Mouse (Mus musculus) kidney, embryonic 14.5 days (tissue): ENCODE data around the gene Ankra2. TPM values are rescaled to one million over a fixed set of nuclear protein-coding genes. Genes with fewer than 3 reads are reported as not detected.
A peak's percentile ranks its signal among the peaks of the same experiment; 100 is the strongest.

Source experiments
- ATAC-seq: fragments of 200-750 bp; cut with Nextera tagmentation; 2 replicates; pipeline ENCODE4 v1.8.0; 2017; ENCODE audit warnings: moderate number of reproducible peaks, mild to moderate bottlenecking, moderate TSS enrichment, moderate library complexity; ENCODE audit not compliant: low FRiP score, low TSS enrichment
- H3K27ac ChIP-seq: fragments of 300-500 bp; sonication (generic); 2 replicates; pipeline ENCODE4 v1.5.1; 2014; ENCODE audit warnings: low read depth, mild to moderate bottlenecking, low read length, moderate library complexity, mixed read lengths
- H3K27me3 ChIP-seq: fragments of 300-500 bp; sonication (generic); 2 replicates; pipeline ENCODE4 v1.6.1; 2014; ENCODE audit warnings: mild to moderate bottlenecking, low read length; ENCODE audit not compliant: control insufficient read depth, insufficient read depth
- H3K36me3 ChIP-seq: fragments of 300-500 bp; sonication (generic); 2 replicates; pipeline ENCODE4 v1.6.1; 2014; ENCODE audit warnings: low read length, mixed read lengths; ENCODE audit not compliant: control insufficient read depth, insufficient read depth
- H3K4me1 ChIP-seq: fragments of 300-500 bp; sonication (generic); 2 replicates; pipeline ENCODE4 v1.6.1; 2014; ENCODE audit warnings: low read length, mixed read lengths; ENCODE audit not compliant: control insufficient read depth, insufficient read depth
- H3K4me2 ChIP-seq: fragments of 300-500 bp; sonication (generic); replicated peaks from 2 replicates; pipeline ENCODE4 v1.6.1; 2014; ENCODE audit warnings: low read depth, mild to moderate bottlenecking, low read length
- H3K4me3 ChIP-seq: fragments of 300-500 bp; sonication (generic); 2 replicates; pipeline ENCODE4 v1.5.1; 2014; ENCODE audit warnings: mild to moderate bottlenecking, low read length
- H3K9ac ChIP-seq: fragments of 300-500 bp; sonication (generic); 2 replicates; pipeline ENCODE4 v1.6.1; 2014; ENCODE audit warnings: low read depth, mild to moderate bottlenecking, low read length, moderate library complexity
- H3K9me3 ChIP-seq: fragments of 300-500 bp; sonication (generic); 2 replicates; pipeline ENCODE4 v1.6.1; 2016; ENCODE audit warnings: low read length; ENCODE audit not compliant: control insufficient read depth
- WGBS: fragments of 180-500 bp; shearing (Covaris S2); extraction: QIAGEN DNeasy Blood & Tissue Kit; methylation state at CpG from one replicate; pipeline ENCODE4 v1.1.7; 2014; 5-methylcytosine and 5-hydroxymethylcytosine counted together
- polyA plus RNA-seq: library from polyadenylated mRNA; unstranded; fragments of >200 nt; fragmentation: Nextera tagmentation; extraction: Ambion mirVana; gene quantifications from 2 replicates; pipeline ENCODE4 v1.2.1, GENCODE M21; 2014

Gene Ankra2
- polyA plus RNA-seq, 1 experiment from 2014 or later: 18.7 TPM

DNA sequence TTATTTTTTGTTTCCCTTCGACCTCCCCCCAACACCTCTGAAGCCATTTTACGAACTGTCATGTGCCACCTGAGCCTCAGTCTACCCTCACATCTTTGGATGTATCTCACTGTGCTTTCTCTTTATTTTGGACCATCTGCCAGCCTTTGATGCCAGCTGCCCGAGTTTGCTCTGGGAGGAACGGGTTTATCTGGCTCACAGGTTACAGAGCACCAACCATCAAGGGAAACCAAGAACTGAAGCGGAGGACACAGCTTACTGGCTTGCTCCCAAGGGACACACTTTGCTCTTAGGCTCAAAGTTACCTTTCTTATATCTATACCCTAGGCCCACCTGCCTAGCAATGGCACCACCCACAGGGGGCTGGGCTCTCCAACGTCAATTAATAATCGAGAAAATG is 17.5 kb upstream of the Ankra2 start:
- peaks cover 32% of the 10 kb centered on the region for H3K36me3 ChIP-seq
- H3K9me3 ChIP-seq: no peaks in the 10 kb centered on the region
- no peaks in the 10 kb centered on the region for H3K27me3 ChIP-seq
- H3K4me2 ChIP-seq: no peak overlapping the region
- 62% methylated on average over 7 of the region's 7 CpGs for WGBS
- ATAC-seq: no peak
- H3K4me3 ChIP-seq: no peak overlapping the region
- H3K4me1 ChIP-seq: no peaks in the 10 kb centered on the region
- H3K9ac ChIP-seq: no peak overlapping the region
- H3K27ac ChIP-seq: no peak overlapping the region

DNA sequence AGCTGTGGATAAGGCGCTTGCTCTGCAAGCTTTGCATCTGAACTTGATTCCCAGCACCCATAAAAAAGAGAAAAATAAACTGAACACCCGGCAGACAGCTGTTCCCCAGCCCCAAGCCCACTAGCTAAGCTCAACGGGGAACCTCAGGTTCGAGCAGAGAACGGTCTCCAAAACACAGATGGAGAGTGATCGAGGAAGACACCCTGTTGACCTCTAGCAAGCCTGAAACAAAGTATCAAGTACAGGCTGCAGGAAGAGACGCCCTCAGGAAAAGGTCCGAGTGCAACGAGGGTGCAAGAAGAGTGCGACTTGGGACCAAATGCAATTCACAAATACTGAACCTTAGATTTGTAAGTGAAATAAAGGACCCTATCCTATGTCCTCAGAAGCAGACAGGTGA is 13.3 kb upstream of the Ankra2 start:
- no peak for ATAC-seq
- Histone ChIP-seq H3K27me3 (no peaks in the 10 kb centered on the region), H3K9me3 (no peaks in the 10 kb centered on the region), H3K4me3 (no peak overlapping the region), H3K27ac (no peak overlapping the region), H3K4me2 (no peak overlapping the region), H3K9ac (no peak overlapping the region), H3K4me1 (no peaks in the 10 kb centered on the region), H3K36me3 (peaks cover 70% of the 10 kb centered on the region)
- 90% methylated on average over 10 of the region's 10 CpGs for WGBS

- WGBS: 82% methylated on average over 9 of the region's 9 CpGs
- no peak for ATAC-seq
Observed at GRCm38 (mm10) chr13:98254921-98255320, 8.0 kb upstream of the Ankra2 start.

GRCm38 (mm10) chr13:98263458-98263987 is 649 bp downstream of the Ankra2 start:
- H3K27me3 ChIP-seq: no peaks in the 10 kb centered on the region
- no peak for ATAC-seq
- WGBS: under 1% methylated on average over 16 of the region's 16 CpGs
- H3K9me3 ChIP-seq: no peaks in the 10 kb centered on the region
- H3K4me1 ChIP-seq: peaks cover 12% of the 10 kb centered on the region; the same call in 1 of the 2 replicates
- peak overlapping the region; percentile 95 for H3K4me3 ChIP-seq
- peak overlapping the region; percentile 89 for H3K9ac ChIP-seq
- peak overlapping the region; percentile 93 for H3K27ac ChIP-seq
- peaks cover 21% of the 10 kb centered on the region for H3K36me3 ChIP-seq
- peak overlapping the region; percentile 51 for H3K4me2 ChIP-seq

More at GRCm38 (mm10) chr13:98254921-98255320, 8.0 kb upstream of the Ankra2 start:
- no peak overlapping the region for H3K4me2 ChIP-seq
- H3K36me3 ChIP-seq: peaks cover 84% of the 10 kb centered on the region
- H3K9ac ChIP-seq: no peak overlapping the region
- H3K27me3 ChIP-seq: no peaks in the 10 kb centered on the region
- no peaks in the 10 kb centered on the region for H3K9me3 ChIP-seq
- no peaks in the 10 kb centered on the region for H3K4me1 ChIP-seq
- H3K4me3 ChIP-seq: no peak overlapping the region
- no peak overlapping the region for H3K27ac ChIP-seq

- Histone ChIP-seq H3K9me3 (no peaks in the 10 kb centered on the region), H3K27ac (no peak overlapping the region), H3K9ac (peak overlapping the region; percentile 89; the same call in 1 of the 2 replicates), H3K4me3 (peak overlapping the region; percentile 95), H3K4me2 (peak overlapping the region; percentile 51), H3K36me3 (peaks cover 20% of the 10 kb centered on the region), H3K27me3 (no peaks in the 10 kb centered on the region), H3K4me1 (peaks cover 12% of the 10 kb centered on the region; the same call in 1 of the 2 replicates)
- ATAC-seq: no peak
- WGBS: 33% methylated on average over 5 of the region's 5 CpGs
Observed at GRCm38 (mm10) chr13:98264111-98264510, 1.2 kb downstream of the Ankra2 start.

DNA sequence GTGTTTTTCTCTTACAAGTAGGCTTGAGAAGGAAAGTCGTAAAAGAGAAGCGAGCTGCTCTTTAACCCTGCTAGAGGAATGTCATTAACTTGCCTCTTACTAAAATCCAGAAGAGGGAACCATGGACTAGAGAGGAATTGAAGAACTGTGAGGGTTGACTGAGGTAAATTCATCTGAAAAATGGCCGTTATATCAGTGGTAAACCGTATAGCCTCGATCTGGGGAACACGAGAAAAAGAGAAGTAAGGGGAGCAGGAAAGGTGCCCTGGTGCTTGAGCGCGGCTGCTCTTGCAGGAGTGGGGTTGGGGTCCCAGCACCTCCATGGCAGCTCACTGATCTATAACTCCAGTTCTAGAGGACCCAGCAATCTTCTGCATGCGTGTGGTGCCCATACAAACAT is 11.1 kb downstream of the Ankra2 start:
- H3K9me3 ChIP-seq: no peaks in the 10 kb centered on the region
- H3K4me1 ChIP-seq: no peaks in the 10 kb centered on the region
- no peak overlapping the region for H3K4me2 ChIP-seq
- H3K4me3 ChIP-seq: no peak overlapping the region
- no peak overlapping the region for H3K27ac ChIP-seq
- H3K27me3 ChIP-seq: no peaks in the 10 kb centered on the region
- H3K9ac ChIP-seq: no peak overlapping the region
- no peak for ATAC-seq
- peaks cover 30% of the 10 kb centered on the region for H3K36me3 ChIP-seq
- WGBS: 95% methylated on average over 9 of the region's 9 CpGs

GRCm38 (mm10) chr13:98275646-98276045 is 12.8 kb downstream of the Ankra2 start:
- ATAC-seq: no peak
- H3K4me3 ChIP-seq: no peak overlapping the region
- H3K27ac ChIP-seq: no peak overlapping the region
- no peaks in the 10 kb centered on the region for H3K4me1 ChIP-seq
- H3K27me3 ChIP-seq: no peaks in the 10 kb centered on the region
- no peak overlapping the region for H3K9ac ChIP-seq
- peaks cover 30% of the 10 kb centered on the region for H3K36me3 ChIP-seq
- no peaks in the 10 kb centered on the region for H3K9me3 ChIP-seq
- H3K4me2 ChIP-seq: no peak overlapping the region
- 90% methylated on average over 4 of the region's 4 CpGs for WGBS

- H3K4me1 ChIP-seq: no peaks in the 10 kb centered on the region
- H3K27me3 ChIP-seq: no peaks in the 10 kb centered on the region
- H3K27ac ChIP-seq: no peak overlapping the region
- H3K9me3 ChIP-seq: no peaks in the 10 kb centered on the region
- H3K4me3 ChIP-seq: no peak overlapping the region
- H3K36me3 ChIP-seq: peaks cover 27% of the 10 kb centered on the region
- no peak overlapping the region for H3K4me2 ChIP-seq
- no peak overlapping the region for H3K9ac ChIP-seq
- WGBS: 93% methylated on average over 7 of the region's 7 CpGs
- ATAC-seq: no peak
Observed at GRCm38 (mm10) chr13:98276253-98276652, 13.4 kb downstream of the Ankra2 start.

DNA sequence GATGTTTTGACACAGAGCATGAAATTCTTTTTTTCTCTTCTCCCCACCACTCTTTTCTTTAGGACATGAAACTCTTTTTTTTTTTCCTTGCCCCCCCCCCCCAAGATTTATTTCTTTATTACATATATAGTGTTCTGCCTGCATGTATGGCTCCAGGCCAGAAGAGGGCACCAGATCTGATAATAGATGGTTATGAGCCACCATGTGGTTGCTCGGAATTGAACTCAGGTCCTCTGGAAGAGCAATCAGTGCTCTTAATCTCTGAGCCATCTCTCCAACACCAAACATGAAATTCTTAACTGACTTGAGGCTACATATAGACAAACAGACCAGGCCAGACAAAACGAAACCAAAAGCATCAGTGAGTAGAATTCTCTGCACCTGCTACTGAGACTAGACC is 14.6 kb downstream of the Ankra2 start:
- ATAC-seq: no peak
- Histone ChIP-seq H3K27me3 (no peaks in the 10 kb centered on the region), H3K9me3 (no peaks in the 10 kb centered on the region), H3K9ac (no peak overlapping the region), H3K4me3 (no peak overlapping the region), H3K27ac (no peak overlapping the region), H3K4me1 (no peaks in the 10 kb centered on the region), H3K4me2 (no peak overlapping the region), H3K36me3 (peaks cover 16% of the 10 kb centered on the region)
- WGBS: 92% methylated on average over 2 of the region's 2 CpGs
